Mouse (Mus musculus) embryonic facial prominence, embryonic 13.5 days (tissue): ENCODE results near the gene Elf5. TPM values are rescaled to one million over a fixed set of nuclear protein-coding genes. Genes with fewer than 3 reads are reported as not detected.

Source experiments
- ATAC-seq: fragments of 200-750 bp; cut with Nextera tagmentation; 2 replicates; pipeline ENCODE4 v1.8.0; 2017; ENCODE audit warnings: low read depth; ENCODE audit not compliant: insufficient number of reproducible peaks, insufficient read depth, low FRiP score, low TSS enrichment
- H3K27ac ChIP-seq: fragments of 300-500 bp; sonication (generic); 2 replicates; pipeline ENCODE4 v1.5.1; 2015; ENCODE audit warnings: moderate library complexity, mild to moderate bottlenecking, inconsistent platforms
- H3K27me3 ChIP-seq: fragments of 300-500 bp; sonication (generic); 2 replicates; pipeline ENCODE4 v1.6.1; 2015; ENCODE audit warnings: mild to moderate bottlenecking, inconsistent platforms
- H3K36me3 ChIP-seq: fragments of 300-500 bp; sonication (generic); 2 replicates; pipeline ENCODE4 v1.6.1; 2015; ENCODE audit warnings: mild to moderate bottlenecking, inconsistent platforms
- H3K4me1 ChIP-seq: fragments of 300-500 bp; sonication (generic); 2 replicates; pipeline ENCODE4 v1.6.1; 2015; ENCODE audit warnings: inconsistent platforms
- H3K4me2 ChIP-seq: fragments of 300-500 bp; sonication (generic); 2 replicates; pipeline ENCODE4 v1.6.1; 2015; ENCODE audit warnings: moderate library complexity, mild to moderate bottlenecking, inconsistent platforms
- H3K4me3 ChIP-seq: fragments of 300-500 bp; sonication (generic); 2 replicates; pipeline ENCODE4 v1.5.1; 2015; ENCODE audit warnings: mild to moderate bottlenecking, inconsistent platforms
- H3K9ac ChIP-seq: fragments of 300-500 bp; sonication (generic); 2 replicates; pipeline ENCODE4 v1.6.1; 2015; ENCODE audit warnings: mild to moderate bottlenecking, inconsistent platforms
- H3K9me3 ChIP-seq: fragments of 300-500 bp; sonication (generic); 2 replicates; pipeline ENCODE4 v1.6.1; 2016; ENCODE audit warnings: inconsistent platforms
- WGBS: fragments of 180-500 bp; shearing (Covaris S2); methylation state at CpG from one replicate; pipeline ENCODE4 v1.1.7; 2015; ENCODE audit warnings: mixed read lengths; 5-methylcytosine and 5-hydroxymethylcytosine counted together
- polyA plus RNA-seq: library from polyadenylated mRNA; unstranded; fragments of >200 nt; fragmentation: Nextera tagmentation; extraction: Ambion mirVana; gene quantifications from 2 replicates; pipeline ENCODE4 v1.2.1, GENCODE M21; 2015

The Elf5 gene
- polyA plus RNA-seq, 1 experiment from 2014 or later: 1.9 TPM

- Histone ChIP-seq H3K4me3 (no peak overlapping the region), H3K4me2 (no peak overlapping the region), H3K4me1 (no peaks in the 10 kb centered on the region), H3K9me3 (no peaks in the 10 kb centered on the region), H3K9ac (no peak overlapping the region), H3K27ac (no peak overlapping the region), H3K36me3 (no peaks in the 10 kb centered on the region), H3K27me3 (no peaks in the 10 kb centered on the region)
- 73% methylated on average over 5 of the region's 5 CpGs for WGBS
- ATAC-seq: no peak
Measured at GRCm38 (mm10) chr2:103413381-103413780, 1.9 kb downstream of the Elf5 start.

GRCm38 (mm10) chr2:103415774-103416173 is 4.3 kb downstream of the Elf5 start:
- WGBS: 85% methylated on average over 3 of the region's 3 CpGs
- no peaks in the 10 kb centered on the region for H3K27me3 ChIP-seq
- H3K4me3 ChIP-seq: no peak overlapping the region
- no peak overlapping the region for H3K27ac ChIP-seq
- no peaks in the 10 kb centered on the region for H3K36me3 ChIP-seq
- no peaks in the 10 kb centered on the region for H3K9me3 ChIP-seq
- H3K4me1 ChIP-seq: no peaks in the 10 kb centered on the region
- no peak for ATAC-seq
- no peak overlapping the region for H3K4me2 ChIP-seq
- no peak overlapping the region for H3K9ac ChIP-seq

- H3K36me3 ChIP-seq: no peaks in the 10 kb centered on the region
- peaks cover 21% of the 10 kb centered on the region for H3K4me1 ChIP-seq
- no peak overlapping the region for H3K4me2 ChIP-seq
- H3K4me3 ChIP-seq: no peak overlapping the region
- 53% methylated on average over 15 of the region's 15 CpGs for WGBS
- no peak overlapping the region for H3K9ac ChIP-seq
- H3K27ac ChIP-seq: no peak overlapping the region
- H3K9me3 ChIP-seq: no peaks in the 10 kb centered on the region
- ATAC-seq: no peak
- H3K27me3 ChIP-seq: no peaks in the 10 kb centered on the region
Measured at GRCm38 (mm10) chr2:103420650-103421507, 9.4 kb downstream of the Elf5 start.

- Histone ChIP-seq H3K9me3 (no peaks in the 10 kb centered on the region), H3K4me1 (peaks cover 21% of the 10 kb centered on the region), H3K27me3 (no peaks in the 10 kb centered on the region), H3K4me2 (peak overlapping the region; percentile 44), H3K36me3 (no peaks in the 10 kb centered on the region), H3K9ac (peak overlapping the region; percentile 46; the same call in 1 of the 2 replicates), H3K4me3 (peak overlapping the region; percentile 17), H3K27ac (peak overlapping the region; percentile 33; the same call in 1 of the 2 replicates)
- 52% methylated on average over 12 of the region's 12 CpGs for WGBS
- 0 out of 2 replicates have a peak, but pooled peaks have one; percentile 26 for ATAC-seq
Measured at GRCm38 (mm10) chr2:103423884-103424283, 12.4 kb downstream of the Elf5 start.

- H3K27ac ChIP-seq: peak overlapping the region; percentile 33; the same call in 1 of the 2 replicates
- WGBS: 18% methylated on average over 12 of the region's 12 CpGs
- H3K9me3 ChIP-seq: no peaks in the 10 kb centered on the region
- no peak; the same call in 1 of the 2 replicates for ATAC-seq
- no peaks in the 10 kb centered on the region for H3K36me3 ChIP-seq
- no peaks in the 10 kb centered on the region for H3K27me3 ChIP-seq
- peak overlapping the region; percentile 44 for H3K4me2 ChIP-seq
- peak overlapping the region; percentile 17 for H3K4me3 ChIP-seq
- peaks cover 21% of the 10 kb centered on the region for H3K4me1 ChIP-seq
- peak overlapping the region; percentile 46; the same call in 1 of the 2 replicates for H3K9ac ChIP-seq
Measured at GRCm38 (mm10) chr2:103424349-103425026, 13.0 kb downstream of the Elf5 start.

GRCm38 (mm10) chr2:103425456-103426063 is 14.1 kb downstream of the Elf5 start:
- Histone ChIP-seq H3K9ac (no peak overlapping the region), H3K4me1 (peaks cover 24% of the 10 kb centered on the region), H3K27me3 (no peaks in the 10 kb centered on the region), H3K4me3 (no peak overlapping the region), H3K36me3 (no peaks in the 10 kb centered on the region), H3K27ac (no peak overlapping the region), H3K4me2 (no peak overlapping the region), H3K9me3 (no peaks in the 10 kb centered on the region)
- 82% methylated on average over 11 of the region's 11 CpGs for WGBS
- no peak for ATAC-seq

GRCm38 (mm10) chr2:103428356-103428755 is 16.9 kb downstream of the Elf5 start:
- no peak overlapping the region for H3K9ac ChIP-seq
- H3K4me3 ChIP-seq: no peak overlapping the region
- H3K27ac ChIP-seq: no peak overlapping the region
- no peaks in the 10 kb centered on the region for H3K27me3 ChIP-seq
- no peaks in the 10 kb centered on the region for H3K9me3 ChIP-seq
- peaks cover 13% of the 10 kb centered on the region for H3K4me1 ChIP-seq
- ATAC-seq: no peak
- H3K4me2 ChIP-seq: no peak overlapping the region
- WGBS: 82% methylated on average over 3 of the region's 3 CpGs
- H3K36me3 ChIP-seq: no peaks in the 10 kb centered on the region

GRCm38 (mm10) chr2:103430712-103431111 is 19.2 kb downstream of the Elf5 start:
- Histone ChIP-seq H3K9ac (no peak overlapping the region), H3K27me3 (no peaks in the 10 kb centered on the region), H3K9me3 (no peaks in the 10 kb centered on the region), H3K27ac (no peak overlapping the region), H3K4me1 (peaks cover 3% of the 10 kb centered on the region; the same call in 1 of the 2 replicates), H3K4me2 (no peak overlapping the region), H3K4me3 (no peak overlapping the region), H3K36me3 (no peaks in the 10 kb centered on the region)
- ATAC-seq: no peak
- 59% methylated on average over 1 of the region's 1 CpGs for WGBS

- no peak overlapping the region for H3K4me2 ChIP-seq
Measured at GRCm38 (mm10) chr2:103432695-103433275, 21.3 kb downstream of the Elf5 start.

GRCm38 (mm10) chr2:103435110-103435509 is 23.6 kb downstream of the Elf5 start:
- Histone ChIP-seq H3K4me3 (no peak overlapping the region), H3K4me1 (peaks cover 4% of the 10 kb centered on the region; the same call in 1 of the 2 replicates), H3K27ac (no peak overlapping the region), H3K9me3 (no peaks in the 10 kb centered on the region), H3K9ac (no peak overlapping the region), H3K36me3 (no peaks in the 10 kb centered on the region), H3K4me2 (no peak overlapping the region), H3K27me3 (no peaks in the 10 kb centered on the region)
- WGBS: 78% methylated on average over 2 of the region's 2 CpGs
- ATAC-seq: no peak

More at GRCm38 (mm10) chr2:103432695-103433275, 21.3 kb downstream of the Elf5 start:
- 53% methylated on average over 8 of the region's 8 CpGs for WGBS
- H3K9me3 ChIP-seq: no peaks in the 10 kb centered on the region
- no peaks in the 10 kb centered on the region for H3K27me3 ChIP-seq
- H3K36me3 ChIP-seq: no peaks in the 10 kb centered on the region
- no peak for ATAC-seq
- H3K4me3 ChIP-seq: no peak overlapping the region
- H3K9ac ChIP-seq: no peak overlapping the region
- H3K4me1 ChIP-seq: peaks cover 7% of the 10 kb centered on the region
- no peak overlapping the region for H3K27ac ChIP-seq

GRCm38 (mm10) chr2:103436534-103436933 is 25.0 kb downstream of the Elf5 start:
- H3K4me1 ChIP-seq: peaks cover 4% of the 10 kb centered on the region; the same call in 1 of the 2 replicates
- no peak overlapping the region for H3K4me2 ChIP-seq
- H3K9me3 ChIP-seq: no peaks in the 10 kb centered on the region
- no peak overlapping the region for H3K4me3 ChIP-seq
- H3K9ac ChIP-seq: no peak overlapping the region
- H3K36me3 ChIP-seq: no peaks in the 10 kb centered on the region
- ATAC-seq: no peak
- H3K27ac ChIP-seq: 0 out of 2 replicates have a peak overlapping the region, but pooled peaks have one; percentile 44
- WGBS: 78% methylated on average over 5 of the region's 5 CpGs
- no peaks in the 10 kb centered on the region; the same call in 1 of the 2 replicates for H3K27me3 ChIP-seq
